Mouse (Mus musculus) hindbrain, embryonic 14.5 days (tissue): ENCODE measurements at regions not wholly inside any gene's neighbourhood (a gene's known extent, or its start where the extent isn't known, plus 50 kb on each side); places are given as distances from the start of the nearest gene placed in this dataset.

ENCODE experiments used
- ATAC-seq: fragments of 200-750 bp; cut with Nextera tagmentation; 2 replicates; pipeline ENCODE4 v1.8.0; 2017; ENCODE audit warnings: moderate number of reproducible peaks, mild to moderate bottlenecking, moderate TSS enrichment, moderate library complexity; ENCODE audit not compliant: low FRiP score
- DNase-seq: peaks from one replicate; pipeline ENCODE4 v3.0.0-alpha.2; 2015; ENCODE audit warnings: low spot score
- H3K27ac ChIP-seq: fragments of 300-500 bp; sonication (generic); 2 replicates; pipeline ENCODE4 v1.5.1; 2014; ENCODE audit warnings: mild to moderate bottlenecking, moderate library complexity
- H3K27me3 ChIP-seq: fragments of 300-500 bp; sonication (generic); 2 replicates; pipeline ENCODE4 v1.6.1; 2014; ENCODE audit warnings: mild to moderate bottlenecking, low read length, mixed read lengths; ENCODE audit not compliant: control insufficient read depth, insufficient read depth
- H3K36me3 ChIP-seq: fragments of 300-500 bp; sonication (generic); replicated peaks from 2 replicates; pipeline ENCODE4 v1.6.1; 2014; ENCODE audit not compliant: control insufficient read depth, insufficient read depth
- H3K4me1 ChIP-seq: fragments of 300-500 bp; sonication (generic); replicated peaks from 2 replicates; pipeline ENCODE4 v1.6.1; 2014; ENCODE audit warnings: antibody characterized with exemption, low read length, mixed read lengths; ENCODE audit not compliant: control insufficient read depth, insufficient read depth
- H3K4me2 ChIP-seq: fragments of 300-500 bp; sonication (generic); replicated peaks from 2 replicates; pipeline ENCODE4 v1.6.1; 2014; ENCODE audit warnings: mild to moderate bottlenecking, moderate library complexity
- H3K4me3 ChIP-seq: fragments of 300-500 bp; sonication (generic); replicated peaks from 2 replicates; pipeline ENCODE4 v1.5.1; 2014; ENCODE audit warnings: mild to moderate bottlenecking, low read length
- H3K9ac ChIP-seq: fragments of 300-500 bp; sonication (generic); 2 replicates; pipeline ENCODE4 v1.6.1; 2014
- H3K9me3 ChIP-seq: fragments of 300-500 bp; sonication (generic); 2 replicates; pipeline ENCODE4 v1.6.1; 2016; ENCODE audit warnings: low read length; ENCODE audit not compliant: control insufficient read depth
- WGBS: fragments of 180-500 bp; shearing (Covaris S2); extraction: QIAGEN DNeasy Blood & Tissue Kit; methylation state at CpG from one replicate; pipeline ENCODE4 v1.1.7; 2014; 5-methylcytosine and 5-hydroxymethylcytosine counted together

DNA sequence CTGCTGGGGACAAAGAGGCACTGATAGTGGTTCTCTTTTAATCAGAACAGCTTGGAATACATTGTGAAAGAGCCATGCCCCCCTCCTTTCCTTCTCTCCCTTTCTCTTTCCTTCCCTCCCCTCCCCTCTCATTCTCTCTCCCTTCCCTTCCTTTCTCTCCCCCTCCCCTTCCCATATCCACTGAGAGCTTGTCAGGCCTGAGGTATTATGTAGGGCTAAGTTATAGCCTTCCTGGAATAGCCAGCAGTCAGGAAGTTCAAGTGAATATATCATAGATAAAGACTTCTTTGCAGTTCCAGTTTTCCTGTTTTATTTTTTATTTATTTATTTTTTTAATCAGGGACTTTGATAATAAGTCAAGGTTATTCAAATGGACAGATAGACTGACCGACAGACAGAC, 156.5 kb upstream of the Ppp2r3a start:
- no peak for DNase-seq
- Histone ChIP-seq H3K27me3 (no peaks in the 10 kb centered on the region), H3K4me3 (no peak overlapping the region), H3K36me3 (no peaks in the 10 kb centered on the region), H3K9me3 (no peaks in the 10 kb centered on the region), H3K4me2 (no peak overlapping the region), H3K9ac (no peak overlapping the region), H3K27ac (peak overlapping the region; percentile 88), H3K4me1 (peaks cover 26% of the 10 kb centered on the region)
- WGBS: 92% methylated on average over 1 of the region's 1 CpGs
- no peak for ATAC-seq

- Histone ChIP-seq H3K9me3 (no peaks in the 10 kb centered on the region), H3K4me3 (no peak overlapping the region), H3K36me3 (no peaks in the 10 kb centered on the region), H3K4me2 (0 out of 2 replicates have a peak overlapping the region, but pooled peaks have one; percentile 8), H3K27ac (peak overlapping the region; percentile 88), H3K9ac (no peak overlapping the region), H3K4me1 (peaks cover 26% of the 10 kb centered on the region), H3K27me3 (no peaks in the 10 kb centered on the region)
- DNase-seq: peak; percentile 75
- 19% methylated on average over 5 of the region's 5 CpGs for WGBS
- peak; percentile 71 for ATAC-seq
Observed at GRCm38 (mm10) chr9:101407141-101407540, 155.5 kb upstream of the Ppp2r3a start.

GRCm38 (mm10) chr9:101404441-101405081, 153.0 kb upstream of the Ppp2r3a start:
- DNase-seq: peak; percentile 61
- Histone ChIP-seq H3K36me3 (no peaks in the 10 kb centered on the region), H3K9me3 (no peaks in the 10 kb centered on the region), H3K4me1 (peaks cover 21% of the 10 kb centered on the region), H3K4me3 (no peak overlapping the region), H3K27ac (0 out of 2 replicates have a peak overlapping the region, but pooled peaks have one; percentile 12), H3K9ac (no peak overlapping the region), H3K27me3 (no peaks in the 10 kb centered on the region), H3K4me2 (no peak overlapping the region; the same call in 1 of the 2 replicates)
- peak; percentile 77 for ATAC-seq
- 32% methylated on average over 13 of the region's 13 CpGs for WGBS

DNA sequence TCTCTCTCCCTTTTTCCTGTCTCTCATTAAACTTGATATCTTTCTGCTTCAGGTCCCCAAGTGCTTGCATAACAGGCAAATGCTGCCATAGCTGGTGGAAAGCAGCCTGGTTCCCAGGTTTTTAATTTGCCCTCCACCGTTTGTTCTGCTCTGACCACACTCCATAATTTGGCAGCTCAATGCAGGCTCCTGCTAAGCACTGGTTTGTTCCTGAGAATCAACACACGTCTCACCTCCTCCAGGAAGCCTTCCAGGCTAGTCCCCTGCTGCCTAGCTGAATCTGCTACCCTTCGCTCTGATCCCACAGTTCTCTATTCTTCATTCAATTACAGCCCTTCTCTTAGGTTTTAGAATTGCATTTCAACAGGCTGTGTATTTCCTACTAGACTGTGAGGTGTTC, 152.4 kb upstream of the Ppp2r3a start:
- 67% methylated on average over 3 of the region's 3 CpGs for WGBS
- DNase-seq (no peak), ATAC-seq (no peak)
- Histone ChIP-seq H3K4me2 (no peak overlapping the region), H3K4me1 (peaks cover 21% of the 10 kb centered on the region), H3K4me3 (no peak overlapping the region), H3K36me3 (no peaks in the 10 kb centered on the region), H3K9me3 (no peaks in the 10 kb centered on the region), H3K27ac (no peak overlapping the region), H3K27me3 (no peaks in the 10 kb centered on the region), H3K9ac (no peak overlapping the region)

DNA sequence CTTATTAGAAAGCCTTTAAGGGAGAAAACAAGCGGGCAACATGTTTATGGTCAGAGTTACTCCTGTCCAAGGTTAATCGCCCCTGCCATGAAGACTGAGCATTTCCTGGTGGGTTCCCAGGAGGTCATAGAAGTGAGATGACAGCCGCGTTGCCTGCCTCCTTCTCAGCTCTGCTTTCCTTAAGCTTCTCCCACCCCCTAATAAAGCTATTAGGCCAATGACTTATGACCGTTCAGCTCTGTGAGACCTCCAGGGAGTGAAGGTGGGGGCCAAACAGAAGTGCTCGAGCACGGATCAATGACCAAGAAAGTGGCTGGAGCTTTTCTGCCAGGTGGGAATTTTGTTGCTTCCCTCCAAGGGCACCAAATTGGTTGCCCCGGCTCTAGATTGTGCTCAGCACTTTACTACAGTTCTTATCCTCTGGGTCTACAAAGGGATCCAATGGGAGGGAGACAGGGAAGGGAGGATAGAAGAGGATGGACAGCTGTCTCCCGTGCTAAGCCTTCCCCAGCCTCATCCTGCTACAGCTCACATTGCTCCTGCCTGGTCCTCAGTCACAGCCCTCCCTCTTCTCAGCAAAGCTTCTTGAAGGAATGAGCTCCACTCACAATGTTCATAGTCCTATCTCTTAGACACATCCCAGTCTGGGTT, 151.1 kb upstream of the Ppp2r3a start:
- no peak overlapping the region for H3K9ac ChIP-seq
- H3K4me3 ChIP-seq: no peak overlapping the region
- no peak overlapping the region for H3K27ac ChIP-seq
- peak overlapping the region; percentile 9; the same call in 1 of the 2 replicates for H3K4me2 ChIP-seq
- DNase-seq (no peak), ATAC-seq (no peak)
- 70% methylated on average over 9 of the region's 9 CpGs for WGBS
- H3K27me3 ChIP-seq: no peaks in the 10 kb centered on the region
- no peaks in the 10 kb centered on the region for H3K36me3 ChIP-seq
- no peaks in the 10 kb centered on the region for H3K9me3 ChIP-seq
- peaks cover 19% of the 10 kb centered on the region for H3K4me1 ChIP-seq

- Histone ChIP-seq H3K9me3 (no peaks in the 10 kb centered on the region), H3K27me3 (no peaks in the 10 kb centered on the region), H3K4me3 (no peak overlapping the region), H3K9ac (no peak overlapping the region), H3K4me2 (no peak overlapping the region), H3K4me1 (peaks cover 6% of the 10 kb centered on the region; the same call in 1 of the 2 replicates), H3K27ac (no peak overlapping the region), H3K36me3 (no peaks in the 10 kb centered on the region)
- no peak for DNase-seq
- 89% methylated on average over 9 of the region's 9 CpGs for WGBS
- no peak for ATAC-seq
Observed at GRCm38 (mm10) chr9:101401416-101401815, 149.8 kb upstream of the Ppp2r3a start.

DNA sequence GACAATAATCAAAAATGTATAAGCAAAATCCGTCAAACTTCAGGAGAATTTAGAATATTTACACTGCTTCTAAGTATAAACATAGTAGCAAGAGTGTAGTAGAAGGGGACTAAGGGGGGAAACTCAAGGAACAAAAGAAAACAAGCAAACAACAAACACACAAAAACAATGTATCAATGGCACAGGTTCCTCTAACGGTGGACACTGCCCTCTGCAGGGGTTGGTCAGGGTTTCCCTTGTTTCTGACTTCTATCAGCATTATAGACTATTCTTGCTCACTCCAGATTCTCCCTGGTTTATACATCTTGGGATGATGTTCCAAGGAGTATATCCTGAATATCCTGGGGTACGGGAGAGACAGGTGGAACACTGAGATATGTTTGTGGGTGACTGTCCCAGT, 147.3 kb upstream of the Ppp2r3a start:
- H3K9me3 ChIP-seq: no peaks in the 10 kb centered on the region
- H3K4me2 ChIP-seq: no peak overlapping the region
- 74% methylated on average over 3 of the region's 3 CpGs for whole genome bisulfite sequencing
- H3K4me1 ChIP-seq: no peaks in the 10 kb centered on the region
- no peak overlapping the region for H3K4me3 ChIP-seq
- DNase-seq (no peak), ATAC-seq (no peak)
- H3K27ac ChIP-seq: no peak overlapping the region
- no peaks in the 10 kb centered on the region for H3K36me3 ChIP-seq
- H3K9ac ChIP-seq: no peak overlapping the region
- H3K27me3 ChIP-seq: no peaks in the 10 kb centered on the region

- Histone ChIP-seq H3K27ac (no peak overlapping the region), H3K4me3 (no peak overlapping the region), H3K4me2 (no peak overlapping the region), H3K4me1 (no peaks in the 10 kb centered on the region), H3K36me3 (no peaks in the 10 kb centered on the region), H3K27me3 (no peaks in the 10 kb centered on the region), H3K9ac (no peak overlapping the region), H3K9me3 (no peaks in the 10 kb centered on the region)
- 57% methylated on average over 2 of the region's 2 CpGs for WGBS
- ATAC-seq (no peak), DNase-seq (no peak)
Observed at GRCm38 (mm10) chr9:101369380-101369779, 117.8 kb upstream of the Ppp2r3a start.

- Histone ChIP-seq H3K9me3 (no peaks in the 10 kb centered on the region), H3K27me3 (no peaks in the 10 kb centered on the region), H3K4me2 (no peak overlapping the region), H3K4me1 (no peaks in the 10 kb centered on the region), H3K27ac (no peak overlapping the region), H3K36me3 (no peaks in the 10 kb centered on the region), H3K9ac (no peak overlapping the region), H3K4me3 (no peak overlapping the region)
- peak; percentile 46; the same call in 1 of the 2 replicates for ATAC-seq
- 58% methylated on average over 6 of the region's 6 CpGs for WGBS
- no peak for DNase-seq
Observed at GRCm38 (mm10) chr9:101356607-101357006, 105.0 kb upstream of the Ppp2r3a start.
